Mouse (Mus musculus) adrenal gland (tissue): ENCODE measurements around the gene En1.

Source experiments
- intact Hi-C: fragments of 180-260 bp; cut with DNase I; formaldehyde crosslinking; loops from one replicate; pipeline ENCODE4 v1.15.1; 2025

Gene En1

DNA sequence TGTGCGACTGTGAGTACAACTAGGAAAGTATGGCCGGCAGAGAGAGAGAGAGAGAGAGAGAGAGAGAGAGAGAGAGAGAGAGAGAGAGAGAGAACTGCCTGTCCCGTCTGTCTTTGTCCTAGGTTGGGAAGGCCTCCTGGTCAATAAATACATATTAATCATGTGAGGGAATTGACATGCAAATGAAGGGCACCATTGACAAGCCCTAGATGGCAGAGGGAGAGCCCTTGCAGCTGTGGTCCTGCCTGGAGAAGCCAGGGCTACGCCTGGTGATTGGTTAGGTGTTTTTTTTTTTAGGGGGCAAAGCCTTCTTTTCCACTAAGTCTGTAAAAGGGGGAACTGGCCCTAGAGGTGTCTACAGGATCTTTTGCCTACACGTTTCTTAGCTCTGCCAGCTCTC, 19.2 kb downstream of the En1 start:
- intact Hi-C loops: no loop called here

GRCm38 (mm10) chr1:120626930-120627621, 24.9 kb downstream of the En1 start:
- intact Hi-C loops: no loop called here

DNA sequence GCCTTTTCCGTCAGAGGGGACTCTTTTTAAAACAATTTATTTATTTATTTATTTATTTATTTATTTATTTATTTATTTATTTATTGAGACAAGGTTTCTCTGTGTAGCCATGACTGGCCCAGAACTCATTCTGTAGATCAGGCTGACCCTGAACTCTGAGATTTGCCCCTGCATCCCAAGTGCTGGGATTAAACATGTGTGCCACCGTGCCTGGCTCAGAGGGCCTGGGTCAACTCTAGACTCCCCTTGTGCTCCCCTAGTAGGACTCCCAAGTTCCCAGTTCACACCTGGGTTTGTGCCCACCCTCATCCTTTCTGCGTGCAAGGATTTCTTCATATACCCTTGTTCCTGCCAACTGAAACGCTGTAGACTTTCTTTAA, 25.4 kb downstream of the En1 start:
- intact Hi-C loops: no loop called here

DNA sequence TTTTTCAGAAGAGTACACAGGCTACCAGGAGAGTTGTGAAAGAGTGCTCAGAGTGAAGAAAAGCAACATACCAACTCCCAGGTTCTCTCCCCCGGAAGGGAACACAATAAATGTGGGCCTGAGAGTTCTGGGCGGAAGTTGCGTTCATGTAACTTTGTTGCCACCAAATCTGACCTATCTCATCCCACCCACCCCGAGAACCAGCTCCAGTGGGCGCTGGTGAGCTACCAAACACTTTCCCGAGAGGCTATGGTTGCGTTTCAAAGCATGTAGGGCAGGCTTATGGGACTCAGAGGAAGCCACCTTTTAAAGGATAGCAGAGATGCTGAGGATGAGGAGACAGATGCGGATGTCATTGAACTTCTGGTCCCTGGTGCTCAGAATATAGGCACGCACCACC, 26.6 kb downstream of the En1 start:
- intact Hi-C loops: no loop called here

GRCm38 (mm10) chr1:120643380-120643779, 41.2 kb downstream of the En1 start:
- intact Hi-C loops: no loop called here

DNA sequence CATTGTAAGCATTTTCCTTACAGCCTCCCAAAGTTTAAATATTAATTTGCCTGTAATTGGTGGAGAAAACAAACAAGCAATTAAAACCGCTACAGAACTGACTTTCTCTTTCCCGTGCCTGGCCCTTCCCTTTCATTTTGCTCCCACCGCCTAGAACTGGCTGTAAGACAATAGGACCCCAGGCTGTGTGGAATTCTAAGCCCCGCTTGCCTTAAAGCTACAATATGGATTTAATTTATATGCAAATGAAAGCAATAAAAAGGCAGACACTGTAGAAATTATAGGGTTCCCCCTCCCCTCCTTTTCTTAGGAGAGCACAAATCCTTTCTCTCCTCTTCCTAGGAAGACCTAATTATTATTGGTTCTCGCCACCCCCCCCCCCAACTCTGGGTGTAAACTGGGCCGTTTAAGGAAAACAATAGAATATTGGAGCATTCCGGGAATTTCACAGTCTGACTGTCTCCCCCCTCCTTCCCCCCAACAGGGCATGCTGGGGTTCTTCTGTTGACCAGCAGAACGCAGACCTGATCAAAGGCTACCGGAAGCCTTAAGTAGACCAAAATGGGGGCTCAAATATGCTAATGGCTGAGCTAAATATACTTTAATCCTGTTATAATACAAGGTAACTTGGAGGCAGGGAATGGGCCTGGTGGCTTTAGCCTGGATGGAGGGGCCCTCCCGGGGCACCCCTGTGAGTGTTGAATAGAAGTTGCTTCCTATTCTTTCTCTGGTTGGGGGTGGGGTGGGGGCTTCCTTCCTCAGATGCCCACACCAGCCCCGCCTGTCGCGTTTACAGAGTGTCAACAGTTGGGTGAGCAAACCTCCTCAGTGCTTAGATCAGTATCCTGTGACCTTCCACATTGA, 41.9 kb downstream of the En1 start:
- intact Hi-C loops: no loop called here

DNA sequence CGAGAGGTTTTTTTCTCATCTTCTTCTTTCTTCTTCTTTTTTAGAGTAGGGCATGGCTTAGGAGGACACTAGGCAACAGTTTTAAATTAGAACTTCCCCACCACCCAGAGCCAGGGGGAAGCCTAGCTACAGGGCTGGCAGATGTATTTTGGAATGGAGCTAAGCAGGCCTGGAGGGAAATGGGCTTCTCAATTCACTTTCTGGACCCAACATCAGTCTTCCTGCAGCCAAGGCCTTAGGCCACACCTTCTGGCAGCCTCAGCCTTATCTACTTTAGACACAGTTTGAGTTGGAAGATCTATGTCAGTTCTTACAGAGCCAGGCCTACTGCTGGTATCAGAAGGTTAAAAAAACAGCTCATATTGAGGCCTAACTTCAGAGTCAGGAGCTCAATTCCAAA, 42.5 kb downstream of the En1 start:
- intact Hi-C loops: no loop called here

DNA sequence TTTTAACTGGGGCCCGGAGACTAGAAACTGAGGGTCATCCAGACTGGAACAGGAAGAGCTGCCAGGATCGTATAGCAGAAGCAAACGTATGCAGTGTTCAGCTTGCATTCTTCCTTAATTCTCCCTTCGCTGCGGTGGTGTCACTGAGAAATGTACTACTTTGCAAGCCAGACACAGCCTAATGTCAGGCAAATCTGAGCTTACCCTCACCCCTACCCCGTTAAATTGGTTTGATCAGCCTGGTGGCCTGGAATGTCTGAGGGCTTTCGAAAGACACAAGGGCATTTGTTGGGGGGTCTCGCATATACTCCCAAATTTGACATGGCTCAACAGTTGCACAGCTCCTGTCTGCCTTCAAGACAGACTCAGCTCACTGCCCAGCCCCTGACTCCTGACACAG, 47.9 kb downstream of the En1 start:
- intact Hi-C loops: no loop called here

DNA sequence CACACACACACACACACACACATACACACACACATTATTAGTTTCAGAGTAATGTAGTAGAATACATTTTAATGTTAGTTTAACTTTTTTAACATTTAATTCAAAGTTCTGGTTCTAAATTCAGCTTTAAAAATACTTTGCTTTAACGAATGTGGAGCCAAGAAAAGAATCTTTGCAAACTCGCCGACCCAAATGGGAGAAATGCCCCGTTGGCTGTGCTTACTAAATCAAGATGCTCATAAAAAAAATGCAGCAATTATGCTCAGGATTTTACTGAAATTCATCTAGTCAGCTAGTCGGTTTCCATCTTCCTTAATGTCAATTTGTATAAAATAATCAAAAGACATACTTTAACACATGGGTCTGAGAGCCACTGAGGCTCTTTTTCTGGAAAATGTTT, 49.8 kb downstream of the En1 start:
- intact Hi-C loops: no loop called here

GRCm38 (mm10) chr1:120654950-120655396, 52.8 kb downstream of the En1 start:
- intact Hi-C loops: no loop called here
